Mouse (Mus musculus) kidney, postnatal 14 days (tissue): ENCODE measurements around the gene Wdr46.

Experiments
- DNase-seq: peaks from one replicate; pipeline ENCODE4 v3.0.0; 2022; ENCODE audit warnings: mixed read lengths

Gene Wdr46

DNA sequence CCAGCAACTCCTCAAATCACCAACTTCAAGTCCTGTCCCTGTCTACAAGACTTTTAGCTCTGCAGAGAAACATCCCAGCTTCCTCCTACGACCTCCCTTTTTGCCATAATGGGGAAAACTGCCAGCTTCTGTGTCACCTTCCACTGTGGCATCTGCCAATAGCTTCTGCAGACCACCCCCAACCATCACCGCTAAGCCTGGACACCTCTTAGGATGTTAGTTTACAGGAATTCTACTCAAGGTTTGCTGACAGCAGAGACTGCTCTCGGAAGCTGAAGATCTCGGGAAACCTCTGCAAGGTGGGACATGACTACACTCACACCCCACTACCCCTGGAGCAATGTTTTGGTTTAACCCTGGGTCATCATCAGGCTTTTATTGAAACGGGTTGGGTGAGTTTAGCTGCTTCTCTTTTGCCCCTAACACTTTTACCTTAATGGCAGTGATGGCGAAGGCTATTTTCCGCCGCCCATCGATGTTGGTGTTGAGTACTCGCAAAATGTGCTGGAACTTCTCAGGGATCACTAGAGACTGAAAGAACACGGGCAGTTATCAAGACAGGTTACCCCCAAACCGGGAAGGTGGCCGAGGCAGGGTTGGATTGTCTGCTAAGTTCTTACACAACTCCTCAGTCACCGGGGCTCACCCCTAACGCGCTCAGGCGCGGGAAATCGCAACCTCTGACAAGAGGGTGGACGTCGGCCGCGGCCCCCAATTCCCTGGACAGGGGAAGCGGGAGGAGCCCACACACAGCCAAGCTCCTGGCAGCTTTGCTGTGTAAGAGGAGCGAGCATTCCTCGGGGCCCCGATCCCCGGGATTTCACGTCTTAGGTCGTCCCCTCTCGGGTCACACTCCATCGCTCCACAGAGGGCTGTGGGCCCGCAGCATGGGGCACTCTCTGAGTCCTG, 14.4 kb downstream of the Wdr46 start:
- DNase-seq = no peak

DNA sequence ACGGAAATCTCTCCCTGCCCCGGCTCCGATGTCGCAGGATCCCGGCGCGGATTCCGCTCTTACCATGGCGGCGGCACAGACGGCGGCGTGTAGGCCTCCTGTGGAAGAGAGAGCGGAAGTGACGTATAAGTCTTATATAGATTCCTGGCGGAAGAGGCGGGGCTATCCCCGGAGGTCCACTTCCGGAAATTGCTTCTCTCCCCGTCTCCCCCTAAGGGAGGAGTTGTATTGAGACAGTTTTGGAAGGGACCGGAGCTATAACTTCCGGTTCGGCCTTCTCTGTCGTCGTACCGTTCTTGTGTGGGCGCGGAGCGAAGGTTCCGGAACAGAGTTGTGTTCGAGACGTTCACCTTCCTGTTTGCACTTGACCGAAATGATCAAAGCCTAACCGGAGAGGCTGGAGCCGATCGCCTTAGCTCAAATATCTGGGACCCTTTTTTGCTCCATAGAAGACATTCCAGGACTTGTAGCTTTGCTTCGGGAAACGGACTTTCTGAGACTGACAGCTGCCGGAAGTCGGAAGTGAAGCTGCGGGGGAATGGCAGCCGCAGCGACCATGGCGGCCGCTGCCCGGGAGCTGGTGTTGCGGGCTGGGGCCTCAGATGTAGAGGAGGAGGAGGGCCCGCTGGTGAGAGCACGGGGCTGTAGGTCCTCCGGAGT, 15.2 kb downstream of the Wdr46 start, which contains the start of the genes Vps52 and Rps18:
Vps52 (plus strand) TSS at position 258 of the 660 bp plus-strand sequence.
Rps18 (minus strand) TSS at position 447 of the 660 bp plus-strand sequence.
- DNase-seq = peak; percentile 98

DNA sequence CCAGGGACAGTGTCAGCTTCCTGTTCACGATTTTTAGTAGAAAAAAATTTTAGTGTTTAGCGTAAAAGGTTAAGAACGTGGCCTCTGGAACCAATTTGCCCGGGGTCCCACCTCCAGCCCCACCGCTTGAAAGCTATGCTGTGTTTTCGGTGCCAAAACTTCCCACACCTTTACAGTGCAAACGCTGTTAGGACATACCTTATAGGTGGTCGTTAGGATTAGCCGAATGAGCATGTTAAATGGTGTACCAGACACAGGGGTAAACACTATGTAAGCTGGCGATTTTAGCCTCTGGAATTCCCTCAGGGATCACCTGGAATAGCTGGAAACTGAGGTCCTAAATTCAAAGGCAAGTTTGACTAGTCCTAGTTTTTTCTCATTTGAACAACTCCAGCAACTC, 15.9 kb downstream of the Wdr46 start:
- no peak for DNase-seq

DNA sequence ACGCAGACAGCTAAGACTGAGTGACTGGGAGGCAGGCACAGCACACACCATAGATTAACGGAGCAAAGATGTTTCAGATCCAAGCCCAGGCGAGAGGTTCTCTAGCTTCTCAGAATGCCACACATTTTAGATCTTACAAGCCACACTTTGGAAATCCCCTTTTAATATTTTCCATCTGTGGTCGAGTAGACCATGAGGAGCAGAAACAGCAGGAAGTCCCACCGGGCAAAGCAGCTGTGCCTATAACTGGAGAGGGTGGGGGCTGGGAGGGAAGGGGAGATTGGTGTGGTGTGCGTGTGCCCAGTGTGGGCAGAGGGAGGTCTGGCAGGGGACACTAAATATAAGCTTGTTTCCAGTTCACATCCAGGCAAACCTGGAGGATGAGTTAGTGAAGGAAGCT, 17.0 kb downstream of the Wdr46 start:
- no peak for DNase-seq

DNA sequence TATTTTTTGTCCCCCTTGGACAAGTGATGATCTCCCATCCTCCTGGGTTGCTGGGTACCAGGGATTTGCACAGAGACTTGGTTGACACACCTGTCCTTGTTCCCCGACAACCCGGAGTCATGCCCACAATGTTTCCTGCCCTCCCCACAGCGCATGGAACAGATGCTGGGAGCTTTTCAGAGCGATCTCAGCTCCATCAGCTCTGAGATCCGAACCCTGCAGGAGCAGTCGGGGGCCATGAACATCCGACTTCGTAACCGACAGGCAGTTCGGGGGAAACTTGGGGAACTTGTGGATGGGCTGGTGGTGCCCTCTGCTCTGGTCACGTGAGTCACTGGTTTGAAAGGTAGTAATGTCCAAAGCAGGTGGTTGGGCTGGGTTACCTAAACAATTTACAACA, 18.0 kb downstream of the Wdr46 start:
- no peak for DNase-seq

DNA sequence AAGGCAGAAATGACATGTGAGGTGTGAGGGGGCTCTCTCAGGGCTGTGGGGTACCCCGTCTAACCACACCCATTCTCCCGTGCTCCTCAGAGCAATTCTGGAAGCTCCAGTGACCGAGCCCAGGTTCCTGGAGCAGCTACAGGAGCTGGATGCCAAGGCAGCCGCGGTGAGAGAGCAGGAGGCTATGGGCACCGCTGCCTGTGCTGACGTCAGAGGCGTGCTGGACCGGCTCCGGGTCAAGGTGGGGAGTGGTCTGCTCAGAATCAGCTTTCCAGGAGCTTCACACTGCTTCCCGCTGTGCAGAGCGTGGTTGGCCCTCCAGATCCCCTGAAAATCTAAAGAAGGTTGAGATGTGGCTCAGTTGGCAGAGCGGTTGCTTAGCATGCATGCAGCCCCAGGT, 18.7 kb downstream of the Wdr46 start:
- no peak for DNase-seq

DNA sequence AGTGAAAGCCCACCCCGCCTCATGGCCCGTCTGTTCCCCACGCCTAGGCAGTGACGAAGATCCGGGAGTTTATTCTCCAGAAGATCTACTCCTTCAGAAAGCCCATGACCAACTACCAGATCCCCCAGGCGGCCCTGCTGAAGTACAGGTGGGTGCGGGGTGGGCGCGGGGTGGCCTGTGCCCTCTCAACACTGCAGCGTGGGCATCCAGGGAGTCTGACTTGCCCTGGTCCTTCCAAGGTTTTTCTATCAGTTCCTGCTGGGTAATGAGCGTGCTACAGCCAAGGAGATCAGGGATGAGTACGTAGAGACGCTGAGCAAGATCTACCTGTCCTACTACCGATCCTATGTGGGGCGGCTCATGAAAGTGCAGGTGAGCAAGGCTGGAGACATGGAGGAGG, 19.5 kb downstream of the Wdr46 start:
- no peak for DNase-seq

DNA sequence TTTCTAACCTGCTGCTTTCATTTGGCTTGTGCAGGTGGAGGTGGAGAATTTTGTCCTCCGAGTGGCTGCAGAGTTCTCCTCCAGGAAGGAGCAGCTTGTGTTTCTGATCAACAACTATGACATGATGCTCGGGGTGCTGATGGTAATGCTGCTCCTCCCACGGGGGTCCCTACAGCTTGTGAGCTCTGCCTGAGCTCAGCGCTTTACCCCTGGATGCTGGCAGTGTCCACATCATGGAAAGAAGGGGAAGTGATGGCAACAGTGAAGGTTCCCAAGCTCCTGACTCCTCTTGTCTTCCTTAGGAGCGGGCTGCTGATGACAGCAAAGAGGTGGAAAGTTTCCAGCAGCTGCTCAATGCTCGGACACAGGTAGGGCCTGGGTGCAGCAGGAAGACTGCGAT, 22.4 kb downstream of the Wdr46 start:
- DNase-seq = no peak

DNA sequence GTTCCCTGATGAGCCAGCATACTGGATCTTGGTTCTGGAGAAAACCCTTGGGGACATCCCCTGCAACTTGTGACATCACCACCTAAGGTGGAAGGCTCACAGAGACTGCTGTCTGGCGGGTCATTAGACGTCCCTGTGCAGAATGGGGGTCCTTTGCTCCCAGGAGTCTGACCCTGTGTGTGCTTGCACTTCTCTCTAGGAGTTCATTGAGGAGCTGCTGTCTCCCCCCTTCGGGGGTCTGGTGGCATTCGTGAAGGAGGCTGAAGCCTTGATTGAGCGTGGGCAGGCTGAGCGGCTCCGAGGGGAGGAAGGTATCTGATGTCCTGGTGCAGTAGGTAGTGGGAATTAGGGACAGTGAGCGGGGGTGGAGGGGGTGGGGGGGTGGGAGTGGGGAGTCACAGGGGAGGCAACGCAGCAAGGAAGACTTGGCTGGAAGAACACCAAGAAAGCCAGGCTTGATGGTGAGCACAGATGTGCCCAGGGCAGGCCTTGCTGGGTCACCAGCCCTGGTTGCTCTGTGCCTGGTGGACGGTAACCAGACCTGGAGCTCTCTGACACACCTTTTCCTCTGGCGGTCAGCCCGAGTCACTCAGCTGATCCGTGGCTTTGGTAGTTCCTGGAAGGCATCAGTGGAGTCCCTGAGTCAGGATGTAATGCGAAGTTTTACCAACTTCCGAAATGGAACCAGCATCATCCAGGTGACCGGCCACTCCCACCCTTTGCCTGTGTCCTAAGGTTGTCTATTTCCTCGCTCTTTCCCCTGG, 24.8 kb downstream of the Wdr46 start:
- no peak for DNase-seq

DNA sequence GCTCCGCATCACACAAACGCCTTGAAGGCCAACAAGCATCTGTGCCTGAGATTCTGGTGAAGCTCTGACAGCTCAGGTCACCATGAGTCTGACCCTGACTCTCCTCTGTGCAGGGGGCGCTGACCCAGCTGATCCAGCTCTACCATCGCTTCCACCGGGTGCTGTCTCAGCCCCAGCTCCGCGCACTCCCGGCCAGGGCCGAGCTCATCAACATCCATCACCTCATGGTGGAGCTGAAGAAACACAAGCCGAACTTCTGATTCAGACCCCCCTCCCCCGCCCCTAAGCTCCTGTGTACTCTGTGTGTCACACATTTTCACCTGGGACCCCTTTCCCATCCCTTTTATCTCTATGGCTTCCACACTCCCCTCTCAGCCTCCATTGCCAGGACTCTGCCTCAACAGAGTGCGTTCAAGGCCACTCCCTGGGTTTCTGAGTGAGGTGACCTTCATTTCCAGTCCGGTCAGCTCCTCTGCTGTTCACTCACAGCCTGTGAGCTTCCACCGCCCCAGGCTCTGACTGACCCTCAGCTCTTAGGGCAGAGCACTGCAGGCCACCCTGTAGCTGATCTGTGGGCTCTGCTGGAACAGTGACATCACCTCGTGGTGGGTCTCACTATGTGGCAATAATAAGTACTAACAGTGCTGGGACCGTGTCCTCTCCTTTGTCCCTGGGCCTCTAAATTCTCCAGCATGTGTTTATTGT, 25.5 kb downstream of the Wdr46 start:
- DNase-seq = no peak

DNA sequence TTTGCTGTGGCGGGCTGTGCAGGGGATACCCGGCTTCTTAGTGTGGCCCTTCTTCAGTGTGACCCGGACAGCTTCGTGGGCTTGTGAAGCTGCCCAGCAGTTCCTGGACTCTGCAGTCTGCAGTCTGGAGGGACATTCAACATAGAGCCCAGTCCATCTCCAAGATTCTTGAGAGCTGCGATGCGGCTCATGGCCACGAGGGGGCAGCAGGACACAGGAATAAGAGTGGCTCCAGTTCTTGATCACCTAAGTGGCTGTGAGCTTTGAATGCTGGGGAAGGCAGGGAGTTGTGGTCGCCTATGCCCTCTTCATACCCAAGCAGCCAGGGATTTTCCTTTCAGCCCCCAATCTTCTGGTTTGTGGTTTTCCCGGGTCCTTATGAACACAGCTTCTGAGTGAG, 28.0 kb downstream of the Wdr46 start:
- peak; percentile 85 for DNase-seq

DNA sequence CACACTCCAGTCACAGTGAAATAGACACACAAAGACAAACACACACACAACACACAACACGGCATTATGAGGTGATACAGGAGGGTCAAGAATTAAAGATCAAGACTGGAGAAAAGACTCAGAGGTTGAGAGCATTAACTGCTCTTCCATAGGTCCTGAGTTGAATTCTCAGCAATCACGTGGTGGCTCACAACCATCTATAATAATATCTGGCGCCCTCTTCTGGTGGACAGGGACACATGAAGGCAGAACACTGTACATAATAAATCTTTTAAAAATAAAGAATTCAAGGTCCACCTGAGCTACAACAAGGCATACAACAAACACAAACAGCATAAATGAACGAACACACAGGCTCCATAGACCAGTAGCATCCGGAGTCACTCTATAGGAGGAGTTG, 28.5 kb downstream of the Wdr46 start:
- DNase-seq = peak; percentile 43

DNA sequence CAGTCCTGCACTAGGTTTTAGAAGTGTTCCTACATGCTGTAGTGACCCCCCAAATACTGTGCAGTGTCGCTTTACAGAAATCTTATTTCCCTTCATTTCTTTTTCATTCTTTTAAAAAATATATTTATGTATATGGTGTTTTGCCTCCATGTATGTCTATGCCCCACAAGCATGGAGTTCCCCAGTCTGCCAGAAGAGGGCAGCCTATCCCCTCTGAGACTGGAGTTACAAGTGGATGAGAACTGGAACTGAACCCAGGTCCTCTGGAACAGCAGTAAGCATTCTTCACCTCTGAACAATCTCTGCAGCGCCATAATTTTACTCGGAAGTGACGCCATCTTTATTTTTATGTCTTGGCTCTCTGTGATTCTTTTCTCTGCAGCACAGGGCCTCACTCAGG, 28.9 kb downstream of the Wdr46 start:
- no peak for DNase-seq

DNA sequence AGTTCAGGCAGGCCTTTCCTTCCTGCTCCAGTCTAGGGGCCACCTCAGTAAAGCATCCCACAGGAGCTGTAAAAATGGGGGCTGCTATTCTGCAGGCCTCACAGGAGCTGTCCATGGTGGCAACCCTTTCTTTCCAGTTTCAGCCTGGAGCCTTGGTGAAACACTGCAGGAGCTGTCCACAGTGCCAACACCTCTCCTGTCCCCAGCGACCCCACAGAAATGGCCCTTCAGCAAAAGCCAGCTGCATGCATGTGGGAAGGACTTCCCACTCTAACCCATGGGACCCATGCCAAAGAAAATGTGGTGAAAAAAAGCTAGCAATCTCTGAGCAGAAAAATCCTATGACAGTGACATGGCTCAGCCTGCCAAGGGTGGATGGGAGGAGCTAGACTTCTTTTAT, 32.2 kb downstream of the Wdr46 start:
- peak; percentile 56 for DNase-seq

DNA sequence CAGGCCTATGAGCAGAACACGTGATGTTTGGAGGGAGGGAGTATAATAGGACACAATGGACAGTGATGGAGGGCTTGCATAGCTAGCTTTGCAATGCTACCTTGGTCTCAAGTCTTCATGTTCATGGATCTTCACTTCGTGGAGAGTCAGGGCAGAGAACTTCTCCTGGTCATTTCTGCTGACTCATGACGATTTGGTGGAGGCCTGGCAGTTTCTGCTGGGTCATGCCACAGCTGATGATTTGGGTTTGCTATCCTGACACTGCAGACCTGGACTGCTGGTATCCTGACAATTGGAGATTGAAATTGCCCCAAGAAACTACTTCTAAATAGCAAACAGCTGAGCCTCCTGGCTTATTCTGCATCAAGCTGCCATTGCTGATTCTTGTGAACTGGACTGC, 33.1 kb downstream of the Wdr46 start:
- no peak for DNase-seq

DNA sequence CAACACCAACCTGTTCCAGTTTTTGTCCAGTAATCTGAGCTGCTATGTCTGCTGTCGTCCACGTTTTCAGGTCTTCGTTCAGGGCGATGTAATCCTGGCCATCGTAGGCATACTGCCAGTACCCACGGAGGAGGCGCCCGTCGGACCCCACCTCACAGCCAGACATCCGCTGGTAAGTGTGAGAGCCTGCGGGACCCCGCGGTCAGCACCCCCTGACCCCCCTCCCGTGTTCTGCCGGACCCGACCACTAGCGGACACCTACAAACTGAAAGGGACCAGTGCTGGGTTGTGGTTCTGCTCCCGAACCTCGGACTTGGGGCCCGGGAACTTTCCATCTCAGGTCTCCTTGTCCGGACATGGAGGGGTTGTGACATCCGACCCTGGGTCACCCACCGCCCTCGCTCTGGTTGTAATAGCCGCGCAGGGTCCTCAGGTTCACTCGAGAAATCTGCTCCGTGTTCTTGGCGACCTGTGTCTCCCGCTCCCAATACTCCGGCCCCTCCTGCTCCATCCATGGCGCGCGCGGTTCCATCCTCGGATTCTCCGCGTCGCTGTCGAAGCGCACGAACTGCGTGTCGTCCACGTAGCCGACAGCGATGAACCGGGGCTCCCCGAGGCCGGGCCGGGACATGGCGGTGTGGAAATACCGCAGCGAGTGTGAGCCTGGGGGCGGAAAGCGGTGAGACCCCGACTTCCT, 37.5 kb downstream of the Wdr46 start:
- DNase-seq = no peak

DNA sequence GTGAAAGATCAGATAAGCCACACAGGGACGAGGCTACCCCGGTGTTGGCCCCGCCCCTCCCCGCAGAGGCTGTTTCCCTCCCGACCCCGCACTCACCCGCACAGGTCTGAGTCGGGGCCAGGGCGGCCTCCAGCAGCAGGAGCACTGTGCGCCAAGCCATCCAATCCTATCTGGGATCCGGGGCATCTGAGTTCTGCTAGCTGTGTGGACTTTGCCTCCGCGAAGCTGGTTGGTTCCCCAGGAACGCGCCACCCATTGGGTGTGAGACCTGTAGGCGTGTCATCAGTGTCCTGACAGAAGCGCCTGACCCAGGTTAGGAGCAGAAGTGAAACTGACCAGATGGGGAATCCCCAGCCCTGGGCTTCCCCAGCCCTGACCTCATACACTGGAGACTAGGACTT, 38.2 kb downstream of the Wdr46 start:
- peak; percentile 92 for DNase-seq

DNA sequence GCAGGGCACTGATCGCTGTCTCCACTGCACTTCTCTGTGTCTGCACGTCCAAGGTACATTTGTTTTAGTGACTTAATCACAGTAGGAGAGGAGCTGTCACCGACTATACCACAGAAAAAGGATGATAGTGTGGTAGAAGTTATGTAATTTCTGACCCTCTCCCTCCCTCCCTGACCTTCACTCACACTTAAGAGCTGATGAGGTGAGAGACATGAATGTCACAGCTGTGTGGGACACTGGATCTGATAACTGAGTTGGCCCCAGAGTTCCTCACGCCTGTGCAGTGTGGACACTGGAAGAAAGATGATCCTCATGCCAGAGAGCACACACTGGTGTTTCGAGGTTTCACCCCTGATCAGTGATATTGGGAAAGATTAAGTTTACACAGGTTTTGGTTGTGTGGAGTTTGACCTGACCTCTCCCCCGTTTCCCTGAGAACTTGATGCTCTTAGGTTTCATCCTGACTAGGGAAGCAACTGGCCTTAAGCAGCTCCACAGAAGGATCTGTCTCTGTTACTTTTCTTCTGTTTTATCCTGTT, 39.1 kb downstream of the Wdr46 start:
- no peak for DNase-seq

DNA sequence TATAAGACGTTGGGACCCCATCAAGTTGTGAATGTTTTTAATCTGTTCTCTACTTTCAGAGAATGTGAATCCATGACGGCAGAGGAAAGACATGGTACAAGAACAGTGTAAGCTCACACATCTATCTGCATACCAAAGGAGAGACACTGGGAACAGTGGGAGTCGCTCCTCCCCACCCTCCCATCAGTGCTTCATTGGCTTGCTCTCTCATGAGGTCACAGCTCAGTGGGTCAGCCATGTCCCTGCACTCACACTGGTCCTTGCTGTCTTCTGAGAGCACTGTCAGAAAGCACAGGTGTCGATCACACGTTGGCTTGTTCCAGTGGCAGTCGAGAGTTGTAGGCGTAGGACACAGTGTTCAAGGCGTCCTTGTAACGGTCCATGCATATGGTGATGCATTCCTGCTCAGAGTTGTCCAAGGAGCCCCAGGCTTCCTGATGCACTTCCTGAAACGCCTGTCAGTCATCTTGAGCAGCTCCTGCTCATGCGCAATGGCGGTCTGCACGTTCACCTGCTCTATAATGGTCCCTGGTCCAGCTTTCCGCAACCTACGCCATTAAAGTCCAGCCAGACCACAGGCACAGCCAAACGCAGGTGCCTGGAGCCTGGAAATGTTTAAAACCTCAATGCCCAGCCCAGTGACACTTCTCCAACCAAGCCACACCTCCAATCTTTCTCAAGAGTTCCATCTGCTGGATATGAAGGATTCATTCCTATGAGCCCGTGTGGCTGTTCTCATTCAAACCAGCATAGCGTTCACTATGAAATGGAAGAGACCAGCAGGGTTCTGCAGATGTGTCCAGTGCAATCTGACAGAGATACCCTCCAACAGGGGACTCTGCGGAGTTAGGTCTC, 39.9 kb downstream of the Wdr46 start:
- DNase-seq = no peak

DNA sequence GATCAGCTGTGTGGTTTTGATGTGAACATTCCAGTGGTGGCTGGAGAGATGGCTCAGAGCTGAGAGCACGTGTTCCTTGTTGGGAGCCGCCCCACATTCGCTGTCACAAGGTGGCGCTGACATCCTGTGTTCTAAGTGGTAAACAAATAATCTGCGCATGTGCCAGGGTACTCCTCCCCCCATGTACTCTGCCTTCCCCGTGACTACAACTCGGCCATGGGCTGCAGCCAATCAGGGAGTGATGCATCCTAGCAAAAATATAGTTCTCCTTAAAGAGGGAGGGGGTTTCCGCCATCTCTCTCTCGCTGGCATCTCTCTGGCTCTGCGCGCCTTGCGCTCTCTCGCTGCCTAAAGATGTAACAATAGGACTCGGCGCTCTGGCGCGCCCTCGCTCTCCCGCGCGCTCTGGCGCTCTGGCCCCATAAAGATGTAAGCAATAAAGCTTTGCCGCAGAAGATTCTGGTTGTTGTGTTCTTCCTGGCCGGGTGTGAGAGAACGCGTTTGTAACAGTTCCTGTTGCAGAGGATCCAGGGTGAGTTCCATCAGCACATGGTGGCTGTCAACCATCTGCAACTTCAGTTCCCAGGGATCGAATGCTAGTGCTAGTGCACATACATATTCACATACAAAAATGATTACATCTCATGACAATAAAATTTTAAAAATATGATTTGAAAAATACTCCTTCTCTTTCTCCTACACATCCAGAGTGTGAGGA, 40.9 kb downstream of the Wdr46 start:
- DNase-seq = peak; percentile 93
